Mouse (Mus musculus): ENCODE measurements around the gene Nrxn1. TPM values are rescaled to one million over a fixed set of nuclear protein-coding genes. Genes with fewer than 3 reads are reported as not detected.

Gene Nrxn1
- total and polyA plus RNA-seq, 3 experiments: not detected

GRCm38 (mm10) chr17:90629851-90630250 lies 463.0 kb downstream of the Nrxn1 start:
- no peaks in the 10 kb centered on the region for H3K27me3 ChIP-seq (ENCODE audit: control insufficient read depth in 1 of 2, insufficient read depth in 2 of 2, low read length in 2 of 2)
- no peak overlapping the region for H3K27ac ChIP-seq (ENCODE audit: control insufficient read depth, low read depth, low read length)
- no peak overlapping the region for H3K4me3 ChIP-seq (ENCODE audit: control insufficient read depth in 1 of 2, insufficient read depth in 1 of 2, low read depth in 2 of 2, low read length in 2 of 2)
- no peak for DNase-seq (ENCODE audit: low read depth, low spot score)
- TF ChIP-seq MAX (IDR thresholded peaks at IDR 0.05; ENCODE audit: low read length) (no peak), MXI1 (IDR thresholded peaks at IDR 0.05; ENCODE audit: low read depth, low read length) (no peak), POLR2AphosphoS5 (IDR thresholded peaks at IDR 0.05; ENCODE audit: borderline replicate concordance, low read depth, low read length) (no peak), E2F4 (IDR thresholded peaks at IDR 0.05; ENCODE audit: borderline replicate concordance, low read depth, low read length) (no peak), MAFK (IDR thresholded peaks at IDR 0.05; ENCODE audit: borderline replicate concordance, low read depth, low read length) (no peak), NRF1 (IDR thresholded peaks at IDR 0.05; ENCODE audit: insufficient read depth, low read depth, low read length, poor library complexity, severe bottlenecking) (no peak), RAD21 (IDR thresholded peaks at IDR 0.05; ENCODE audit: low read depth, low read length) (no peak), MEF2A (IDR thresholded peaks at IDR 0.05; ENCODE audit: extremely low read depth, insufficient replicate concordance, low read depth, low read length, poor library complexity, severe bottlenecking) (no peak), SIN3A (IDR thresholded peaks at IDR 0.05; ENCODE audit: low read length) (no peak), GATA1 (IDR thresholded peaks at IDR 0.05; ENCODE audit: low read depth, low read length) (no peak), ELF1 (IDR thresholded peaks at IDR 0.05; ENCODE audit: low read depth, low read length) (no peak)
- H3K79me2 ChIP-seq (ENCODE audit: control insufficient read depth, insufficient read depth, low read length, poor library complexity): no peaks in the 10 kb centered on the region
- H3K9ac ChIP-seq (ENCODE audit: control insufficient read depth, low read depth, low read length, poor library complexity, severe bottlenecking): no peak overlapping the region
- no peaks in the 10 kb centered on the region for H3K36me3 ChIP-seq (ENCODE audit: control insufficient read depth in 1 of 2, insufficient read depth in 2 of 2, low read length in 2 of 2)
- H3K9me3 ChIP-seq (replicated peaks; ENCODE audit: insufficient read depth, low read length): no peaks in the 10 kb centered on the region
- no peaks in the 10 kb centered on the region for H3K4me1 ChIP-seq (ENCODE audit: control insufficient read depth in 1 of 2, insufficient read depth in 2 of 2, low read length in 2 of 2)

- Histone ChIP-seq H3K9me3 (replicated peaks; ENCODE audit: insufficient read depth, low read length) (no peaks in the 10 kb centered on the region), H3K9ac (ENCODE audit: control insufficient read depth, low read depth, low read length, poor library complexity, severe bottlenecking) (peak overlapping the region; percentile 41; the same call in 1 of the 2 replicates), H3K79me2 (ENCODE audit: control insufficient read depth, insufficient read depth, low read length, poor library complexity) (no peaks in the 10 kb centered on the region), H3K27me3 (ENCODE audit: control insufficient read depth in 1 of 2, insufficient read depth in 2 of 2, low read length in 2 of 2) (no peaks in the 10 kb centered on the region), H3K4me3 (ENCODE audit: control insufficient read depth in 1 of 2, insufficient read depth in 1 of 2, low read depth in 2 of 2, low read length in 2 of 2) (peak overlapping the region in 1 of 2 experiments; percentile 50; a peak in 2 of 4 replicates), H3K4me1 (ENCODE audit: control insufficient read depth in 1 of 2, insufficient read depth in 2 of 2, low read length in 2 of 2) (peaks cover 0 to under 1% of the 10 kb centered on the region in 2 experiments; a peak in 1 of 4 replicates), H3K36me3 (ENCODE audit: control insufficient read depth in 1 of 2, insufficient read depth in 2 of 2, low read length in 2 of 2) (no peaks in the 10 kb centered on the region), H3K27ac (ENCODE audit: control insufficient read depth, low read depth, low read length) (no peak overlapping the region)
- DNase-seq (ENCODE audit: low read depth, low spot score): peak; percentile 78
- no peak for TF ChIP-seq USF1 (IDR thresholded peaks at IDR 0.05; ENCODE audit: low read depth, low read length)
- TF ChIP-seq MXI1 (IDR thresholded peaks at IDR 0.05; ENCODE audit: low read depth, low read length): no peak
- peak; percentile 85 for TF ChIP-seq ZC3H11A (IDR thresholded peaks at IDR 0.05; ENCODE audit: low read depth, low read length)
- no peak for TF ChIP-seq E2F4 (IDR thresholded peaks at IDR 0.05; ENCODE audit: borderline replicate concordance, low read depth, low read length)
- TF ChIP-seq SMC3 (IDR thresholded peaks at IDR 0.05; ENCODE audit: low read depth, low read length): peak; percentile 85
- TF ChIP-seq NELFE (IDR thresholded peaks at IDR 0.05; ENCODE audit: low read depth, low read length): no peak
- TF ChIP-seq ELF1 (IDR thresholded peaks at IDR 0.05; ENCODE audit: low read depth, low read length): 0 out of 2 replicates have a peak, but pooled peaks have one; percentile 25
- TF ChIP-seq CHD1 (IDR thresholded peaks at IDR 0.05; ENCODE audit: low read depth, low read length): no peak
- no peak for TF ChIP-seq JUND (IDR thresholded peaks at IDR 0.05; ENCODE audit: low read depth, low read length)
- 0 out of 2 replicates have a peak, but pooled peaks have one; percentile 36 for TF ChIP-seq TCF12 (IDR thresholded peaks at IDR 0.05; ENCODE audit: low read depth, low read length)
- no peak; the same call in 1 of the 2 replicates for TF ChIP-seq ZNF384 (IDR thresholded peaks at IDR 0.05; ENCODE audit: low read depth, low read length)
- TF ChIP-seq EP300 (IDR thresholded peaks at IDR 0.05; ENCODE audit: low read depth in 1 of 2, low read length in 2 of 2): peak in 1 of 2 experiments; percentile 53; a peak in 1 of 4 replicates
- TF ChIP-seq RCOR1 (IDR thresholded peaks at IDR 0.05; ENCODE audit: low read depth, low read length): 0 out of 2 replicates have a peak, but pooled peaks have one; percentile 22
- TF ChIP-seq MEF2A (IDR thresholded peaks at IDR 0.05; ENCODE audit: extremely low read depth, insufficient replicate concordance, low read depth, low read length, poor library complexity, severe bottlenecking): no peak
- no peak for TF ChIP-seq MAX (IDR thresholded peaks at IDR 0.05; ENCODE audit: low read length)
- peak in 2 of 3 experiments; percentile 31 to 83; a peak in 3 of 6 replicates for TF ChIP-seq CTCF (IDR thresholded peaks at IDR 0.05 in 2 of 3, conservative IDR thresholded peaks at IDR 0.05 in 1 of 3; ENCODE audit: control insufficient read depth in 1 of 3, insufficient read depth in 1 of 3, low read depth in 2 of 3, low read length in 3 of 3, poor library complexity in 1 of 3, severe bottlenecking in 1 of 3)
- no peak for TF ChIP-seq ZKSCAN1 (IDR thresholded peaks at IDR 0.05; ENCODE audit: low read depth, low read length)
- TF ChIP-seq TAL1 (IDR thresholded peaks at IDR 0.05; ENCODE audit: low read length): no peak
- TF ChIP-seq GATA1 (IDR thresholded peaks at IDR 0.05; ENCODE audit: low read depth, low read length): no peak
- no peak for TF ChIP-seq NRF1 (IDR thresholded peaks at IDR 0.05; ENCODE audit: insufficient read depth, low read depth, low read length, poor library complexity, severe bottlenecking)
- no peak for TF ChIP-seq KAT2A (conservative IDR thresholded peaks at IDR 0.05; ENCODE audit: low read depth, low read length)
- peak; percentile 97 for TF ChIP-seq RAD21 (IDR thresholded peaks at IDR 0.05; ENCODE audit: low read depth, low read length)
- TF ChIP-seq ETS1 (IDR thresholded peaks at IDR 0.05; ENCODE audit: low read depth, low read length): peak; percentile 42; the same call in 1 of the 2 replicates
- no peak for TF ChIP-seq MYB (IDR thresholded peaks at IDR 0.05; ENCODE audit: low read depth, low read length)
- no peak for TF ChIP-seq ZMIZ1 (IDR thresholded peaks at IDR 0.05; ENCODE audit: low read depth, low read length)
- 0 out of 2 replicates have a peak, but pooled peaks have one; percentile 27 for TF ChIP-seq SIN3A (IDR thresholded peaks at IDR 0.05; ENCODE audit: low read length)
- TF ChIP-seq CHD2 (IDR thresholded peaks at IDR 0.05; ENCODE audit: low read length): no peak
- no peak for TF ChIP-seq MAFK (IDR thresholded peaks at IDR 0.05; ENCODE audit: borderline replicate concordance, low read depth, low read length)
These were observed 464.4 kb downstream of the Nrxn1 start for GRCm38 (mm10) chr17:90628469-90628868.

All from MEL (cell line).